Mouse (Mus musculus) ES-E14 (cell line): ENCODE measurements around the gene Uggt1. TPM values are rescaled to one million over a fixed set of nuclear protein-coding genes. Genes with fewer than 3 reads are reported as not detected.

ENCODE experiments used
- DNase-seq: peaks from one replicate; pipeline ENCODE4 v3.0.0-alpha.2; 2013; ENCODE audit warnings: low read depth, low spot score
- H3K27ac ChIP-seq: 2 replicates; pipeline ENCODE4 v1.5.1; 2012; ENCODE audit warnings: low read depth, mild to moderate bottlenecking, low read length, moderate library complexity, mixed read lengths; ENCODE audit not compliant: poor library complexity, insufficient read depth, severe bottlenecking
- H3K36me3 ChIP-seq: 2 replicates; pipeline ENCODE4 v1.6.1; 2012; ENCODE audit warnings: mild to moderate bottlenecking, low read length, moderate library complexity, mixed read lengths; ENCODE audit not compliant: control insufficient read depth, poor library complexity, insufficient read depth, severe bottlenecking
- H3K4me1 ChIP-seq, 2 experiments: fragments of 150-350 bp in 1 of 2; sonication (generic) in 1 of 2; 2 replicates each; pipeline ENCODE4 v1.6.1; 2012; ENCODE audit warnings: low read length in 2 of 2, mild to moderate bottlenecking in 1 of 2, mixed read lengths in 1 of 2; ENCODE audit not compliant: control insufficient read depth in 2 of 2, insufficient read depth in 2 of 2, poor library complexity in 1 of 2
- H3K4me3 ChIP-seq, 2 experiments: fragments of 150-350 bp in 1 of 2; sonication (generic) in 1 of 2; 2 replicates each; pipeline ENCODE4 v1.5.1; 2012; ENCODE audit warnings: low read length in 2 of 2, low read depth in 1 of 2, mild to moderate bottlenecking in 1 of 2, mixed read lengths in 1 of 2; ENCODE audit not compliant: insufficient read depth in 1 of 2, poor library complexity in 1 of 2, severe bottlenecking in 1 of 2
- H3K9ac ChIP-seq: 2 replicates; pipeline ENCODE4 v1.6.1; 2012; ENCODE audit warnings: low read depth, mild to moderate bottlenecking, low read length, mixed read lengths; ENCODE audit not compliant: poor library complexity, insufficient read depth, severe bottlenecking
- H3K9me3 ChIP-seq: fragments of 150-350 bp; sonication (generic); 2 replicates; pipeline ENCODE4 v1.6.1; 2012; ENCODE audit warnings: low read depth, mild to moderate bottlenecking, low read length; ENCODE audit not compliant: control insufficient read depth, insufficient read depth
- CHD2 ChIP-seq: IDR thresholded peaks from 2 replicates; pipeline ENCODE4 v1.6.1; 2014; ENCODE audit warnings: mild to moderate bottlenecking, low read depth, low read length, inconsistent platforms
- HCFC1 ChIP-seq: IDR thresholded peaks from 2 replicates; pipeline ENCODE4 v1.6.1; 2012; ENCODE audit warnings: low read length, inconsistent platforms, borderline replicate concordance; ENCODE audit not compliant: insufficient read depth
- MAFK ChIP-seq: IDR thresholded peaks from 2 replicates; pipeline ENCODE4 v1.6.1; 2014; ENCODE audit warnings: mild to moderate bottlenecking, low read depth, low read length, inconsistent platforms; ENCODE audit not compliant: insufficient read depth
- ZC3H11A ChIP-seq: IDR thresholded peaks from 2 replicates; pipeline ENCODE4 v1.6.1; 2012; ENCODE audit warnings: low read depth, mild to moderate bottlenecking, inconsistent platforms, low read length, borderline replicate concordance
- ZNF384 ChIP-seq: IDR thresholded peaks from 2 replicates; pipeline ENCODE4 v1.6.1; 2012; ENCODE audit warnings: low read depth, low read length, inconsistent platforms
- in situ Hi-C, 2 experiments: fragments of 600-800 bp; cut with MboI; formaldehyde crosslinking; loops; one replicate each; pipeline ENCODE4 v1.15.1; 2025; ENCODE audit warnings: low sequenced_read_pairs in 2 of 2, inconsistent platforms in 1 of 2; ENCODE audit not compliant: unreplicated experiment in 2 of 2
- total RNA-seq: library from RNA; depleted of rRNA; stranded (reverse); fragments of 300-350 nt; gene quantifications from 2 replicates; pipeline ENCODE4 v1.2.3, GENCODE M21; 2012

Gene Uggt1
- total RNA-seq, 1 experiment = 136 TPM

- H3K36me3 ChIP-seq = no peaks in the 10 kb centered on the region
- peaks cover 0 to 15% of the 10 kb centered on the region in 2 experiments for H3K4me1 ChIP-seq
- H3K4me3 ChIP-seq = no peak overlapping the region
- in situ Hi-C loops = no loop called here
- DNase-seq = no peak
- no peak overlapping the region for H3K9ac ChIP-seq
- H3K9me3 ChIP-seq = no peaks in the 10 kb centered on the region
- H3K27ac ChIP-seq = no peak overlapping the region
- TF ChIP-seq HCFC1 (no peak), MAFK (no peak)
These were observed 2.2 kb upstream of the Uggt1 start for GRCm38 (mm10) chr1:36246688-36247087.

- H3K27ac ChIP-seq = no peak overlapping the region
- peaks cover 4 to 8% of the 10 kb centered on the region in 2 experiments for H3K4me1 ChIP-seq
- no peak overlapping the region for H3K9ac ChIP-seq
- DNase-seq = no peak
- H3K9me3 ChIP-seq = no peaks in the 10 kb centered on the region
- no peaks in the 10 kb centered on the region for H3K36me3 ChIP-seq
- TF ChIP-seq ZC3H11A = no peak
- TF ChIP-seq ZNF384 = no peak
- no peak for TF ChIP-seq MAFK
- in situ Hi-C loops = no loop called here
- H3K4me3 ChIP-seq = no peak overlapping the region
These were observed 302 bp upstream of the Uggt1 start for GRCm38 (mm10) chr1:36244828-36245215.

- H3K4me1 ChIP-seq = peaks cover 7 to 8% of the 10 kb centered on the region in 2 experiments
These were observed 968 bp downstream of the Uggt1 start for GRCm38 (mm10) chr1:36243447-36244057.

GRCm38 (mm10) chr1:36241903-36242429 lies 2.6 kb downstream of the Uggt1 start:
- no peak overlapping the region for H3K4me3 ChIP-seq
- H3K9ac ChIP-seq = no peak overlapping the region
- in situ Hi-C loops = no loop called here
- peaks cover 7 to 8% of the 10 kb centered on the region in 2 experiments for H3K4me1 ChIP-seq
- DNase-seq = no peak
- H3K36me3 ChIP-seq = no peaks in the 10 kb centered on the region
- H3K27ac ChIP-seq = no peak overlapping the region
- no peaks in the 10 kb centered on the region for H3K9me3 ChIP-seq
- no peak for TF ChIP-seq ZNF384
- TF ChIP-seq HCFC1 = no peak
- TF ChIP-seq CHD2 = no peak
- TF ChIP-seq ZC3H11A = no peak
- TF ChIP-seq MAFK = no peak

More at GRCm38 (mm10) chr1:36243447-36244057, 968 bp downstream of the Uggt1 start:
- H3K36me3 ChIP-seq = no peaks in the 10 kb centered on the region
- no peak for DNase-seq
- H3K4me3 ChIP-seq = peak overlapping the region; percentile 92 to 100
- in situ Hi-C loops = no loop called here
- H3K9ac ChIP-seq = peak overlapping the region; percentile 92
- H3K27ac ChIP-seq = 0 out of 2 replicates have a peak overlapping the region, but pooled peaks have one; percentile 2
- H3K9me3 ChIP-seq = no peaks in the 10 kb centered on the region
- TF ChIP-seq CHD2 (no peak), MAFK (no peak), ZC3H11A (no peak), ZNF384 (no peak), HCFC1 (no peak)

- in situ Hi-C loops = no loop called here
- no peak for DNase-seq
- Histone ChIP-seq H3K4me3 (no peak overlapping the region), H3K9me3 (no peaks in the 10 kb centered on the region), H3K9ac (no peak overlapping the region), H3K27ac (no peak overlapping the region), H3K4me1 (peaks cover 4 to 7% of the 10 kb centered on the region in 2 experiments), H3K36me3 (no peaks in the 10 kb centered on the region)
- TF ChIP-seq CHD2 = no peak
- TF ChIP-seq MAFK = no peak
- no peak for TF ChIP-seq HCFC1
- TF ChIP-seq ZNF384 = no peak
- no peak for TF ChIP-seq ZC3H11A
These were observed 4.3 kb downstream of the Uggt1 start for GRCm38 (mm10) chr1:36240176-36240575.
